Mouse (Mus musculus): ENCODE measurements around the gene Aspm.

The Aspm gene

GRCm38 (mm10) chr1:139501258-139501752 is 46.7 kb downstream of the Aspm start, which contains the start of gene F13b:
F13b (plus strand) TSS chr1:139501702.
- in situ Hi-C loops (cut with MboI) = no loop called here

DNA sequence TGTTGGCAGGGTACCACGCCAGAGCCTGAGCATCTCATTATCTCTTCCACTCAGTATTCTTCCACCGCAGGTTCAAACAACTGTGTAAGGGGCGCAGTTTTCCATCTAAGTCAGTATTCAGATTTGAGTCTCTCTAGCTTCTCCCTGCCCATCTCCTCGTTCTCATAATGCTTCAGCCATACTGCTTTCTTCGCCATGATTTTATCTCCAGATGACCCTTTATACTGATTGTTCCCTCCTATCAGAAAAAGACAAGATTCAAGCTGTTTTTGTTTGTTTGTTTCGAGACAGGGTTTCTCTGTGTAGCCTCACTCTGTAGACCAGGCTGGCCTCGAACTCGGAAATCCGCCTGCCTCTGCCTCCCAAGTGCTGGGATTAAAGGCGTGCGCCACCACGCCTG is 60.0 kb downstream of the Aspm start:
- in situ Hi-C loops (cut with MboI) = no loop called here

All from mature B cell (primary cell).